Mouse (Mus musculus) olfactory bulb, adult 2 months (tissue): ENCODE measurements around the gene Tmc8.

Source experiments
- CTCF ChIP-seq: fragments of 200-500 bp; IDR thresholded peaks from 2 replicates; pipeline ENCODE4 v1.5.1; 2012; ENCODE audit warnings: low read depth, mild to moderate bottlenecking, low read length, moderate library complexity; ENCODE audit not compliant: insufficient read depth
- POLR2A ChIP-seq: fragments of 200-500 bp; IDR thresholded peaks from 2 replicates; pipeline ENCODE4 v1.6.1; 2012; ENCODE audit warnings: mild to moderate bottlenecking, low read depth, low read length, moderate library complexity; ENCODE audit not compliant: insufficient read depth

DNA sequence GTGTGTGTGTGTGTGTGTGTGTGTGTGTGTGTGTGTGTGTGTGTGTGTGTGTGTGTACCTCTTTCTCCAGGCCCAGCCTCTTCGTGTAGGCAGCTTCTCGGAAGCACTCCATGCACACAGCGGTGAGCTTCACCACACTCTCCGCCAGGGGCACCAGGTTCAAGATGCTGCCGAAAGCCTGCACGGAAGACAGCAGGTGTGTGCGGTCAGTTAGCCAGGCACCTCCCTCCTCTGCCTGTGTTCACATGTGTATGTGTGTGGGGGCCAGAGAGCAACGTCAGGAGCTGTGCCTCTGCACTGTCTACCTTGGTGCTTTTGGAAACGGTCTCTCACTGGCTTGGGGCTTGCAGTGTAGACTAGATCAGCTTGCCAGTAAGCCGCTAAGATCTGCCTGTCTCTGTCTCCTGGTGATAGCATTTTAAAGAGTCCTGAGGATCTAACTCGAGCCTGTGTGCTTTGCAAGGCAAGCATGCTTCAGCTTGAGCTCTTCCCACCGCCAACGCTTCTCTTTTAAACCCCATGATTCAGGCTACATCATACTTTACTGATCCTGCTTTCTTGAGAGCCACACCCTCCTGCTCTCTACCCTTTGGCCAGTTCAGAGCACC is 34.6 kb downstream of the Tmc8 start:
- no peak for TF ChIP-seq POLR2A
- no peak for TF ChIP-seq CTCF
